Mouse (Mus musculus) heart, embryonic 10.5 days (tissue): Measurements from ENCODE around the gene Ucp3. TPM values are rescaled to one million over a fixed set of nuclear protein-coding genes. Genes with fewer than 3 reads are reported as not detected.
"Not testable (repeated sequence)": the region's sequence is repeated elsewhere in the genome, so short reads cannot be mapped to it uniquely, and the experiment has no call there.

ENCODE experiments used
- DNase-seq: peaks from one replicate; pipeline ENCODE4 v3.0.0-alpha.2; 2017; ENCODE audit warnings: low spot score
- H3K27ac ChIP-seq: fragments of 300-500 bp; sonication (generic); 2 replicates; pipeline ENCODE4 v1.5.1; 2016; ENCODE audit warnings: mild to moderate bottlenecking
- H3K27me3 ChIP-seq: fragments of 300-500 bp; sonication (generic); 2 replicates; pipeline ENCODE4 v1.6.1; 2016; ENCODE audit warnings: mild to moderate bottlenecking; ENCODE audit not compliant: poor library complexity, insufficient read depth, severe bottlenecking
- H3K36me3 ChIP-seq: fragments of 300-500 bp; sonication (generic); 2 replicates; pipeline ENCODE4 v1.6.1; 2016; ENCODE audit warnings: mild to moderate bottlenecking, moderate library complexity
- H3K4me1 ChIP-seq: fragments of 300-500 bp; sonication (generic); 2 replicates; pipeline ENCODE4 v1.6.1; 2016; ENCODE audit warnings: mild to moderate bottlenecking
- H3K4me3 ChIP-seq: fragments of 300-500 bp; sonication (generic); 2 replicates; pipeline ENCODE4 v1.5.1; 2016; ENCODE audit warnings: mild to moderate bottlenecking, moderate library complexity
- H3K9me3 ChIP-seq: fragments of 300-500 bp; sonication (generic); 2 replicates; pipeline ENCODE4 v1.6.1; 2016; ENCODE audit warnings: mild to moderate bottlenecking, moderate library complexity
- WGBS: fragments of 180-500 bp; shearing (Covaris S2); methylation state at CpG from one replicate; pipeline ENCODE4 v1.1.7; 2016; 5-methylcytosine and 5-hydroxymethylcytosine counted together
- polyA plus RNA-seq: library from polyadenylated mRNA; unstranded; fragments of >200 nt; fragmentation: Nextera tagmentation; extraction: Ambion mirVana; gene quantifications from 2 replicates; pipeline ENCODE4 v1.2.1, GENCODE M21; 2016

Ucp3 gene
- polyA plus RNA-seq, 1 experiment from 2014 or later = 0.05 TPM

- H3K4me3 ChIP-seq = no peak overlapping the region
- H3K9me3 ChIP-seq = no peaks in the 10 kb centered on the region
- peaks cover 12% of the 10 kb centered on the region; the same call in 1 of the 2 replicates for H3K27me3 ChIP-seq
- H3K4me1 ChIP-seq = peaks cover 11% of the 10 kb centered on the region
- no peak for DNase-seq
- 62% methylated on average over 15 of the region's 15 CpGs for WGBS
- no peaks in the 10 kb centered on the region for H3K36me3 ChIP-seq
- H3K27ac ChIP-seq = no peak overlapping the region
Measured at GRCm38 (mm10) chr7:100479823-100480164, 7.0 kb downstream of the Ucp3 start.

- Histone ChIP-seq H3K9me3 (no peaks in the 10 kb centered on the region), H3K4me3 (no peak overlapping the region), H3K36me3 (no peaks in the 10 kb centered on the region)
Measured at GRCm38 (mm10) chr7:100480175-100480574, 7.4 kb downstream of the Ucp3 start.

GRCm38 (mm10) chr7:100482046-100482445, 9.3 kb downstream of the Ucp3 start:
- not testable (repeated sequence) for DNase-seq, H3K4me3 ChIP-seq, H3K36me3 ChIP-seq, H3K4me1 ChIP-seq, H3K9me3 ChIP-seq, H3K27ac ChIP-seq
- WGBS = 82% methylated on average over 2 of the region's 2 CpGs
- H3K27me3 ChIP-seq = peaks cover 12% of the 10 kb centered on the region; the same call in 1 of the 2 replicates

More at GRCm38 (mm10) chr7:100480175-100480574, 7.4 kb downstream of the Ucp3 start:
- Histone ChIP-seq H3K4me1 (0 out of 2 replicates have a peak, but pooled peaks cover 10% of the 10 kb centered on the region), H3K27me3 (peaks cover 12% of the 10 kb centered on the region; the same call in 1 of the 2 replicates), H3K27ac (no peak overlapping the region)
- no peak for DNase-seq
- WGBS = 73% methylated on average over 17 of the region's 17 CpGs

GRCm38 (mm10) chr7:100484493-100484892, 11.7 kb downstream of the Ucp3 start:
- DNase-seq = no peak
- Histone ChIP-seq H3K36me3 (no peaks in the 10 kb centered on the region), H3K27ac (no peak overlapping the region), H3K9me3 (no peaks in the 10 kb centered on the region), H3K4me1 (peaks cover 11% of the 10 kb centered on the region), H3K27me3 (peaks cover 12% of the 10 kb centered on the region; the same call in 1 of the 2 replicates), H3K4me3 (no peak overlapping the region)
- WGBS = 87% methylated on average over 5 of the region's 5 CpGs

GRCm38 (mm10) chr7:100487301-100487700, 14.5 kb downstream of the Ucp3 start:
- no peaks in the 10 kb centered on the region for H3K27me3 ChIP-seq
- no peak for DNase-seq
- H3K36me3 ChIP-seq = no peaks in the 10 kb centered on the region
- no peaks in the 10 kb centered on the region for H3K9me3 ChIP-seq
- no peak overlapping the region for H3K4me3 ChIP-seq
- H3K4me1 ChIP-seq = peaks cover 6% of the 10 kb centered on the region
- H3K27ac ChIP-seq = no peak overlapping the region
- 68% methylated on average over 2 of the region's 2 CpGs for WGBS

- H3K27me3 ChIP-seq = no peaks in the 10 kb centered on the region
- no peak overlapping the region for H3K27ac ChIP-seq
- no peak for DNase-seq
- WGBS = 47% methylated on average over 10 of the region's 10 CpGs
- no peak overlapping the region for H3K4me3 ChIP-seq
- H3K9me3 ChIP-seq = no peaks in the 10 kb centered on the region
- no peaks in the 10 kb centered on the region for H3K36me3 ChIP-seq
- H3K4me1 ChIP-seq = peaks cover 18% of the 10 kb centered on the region
Measured at GRCm38 (mm10) chr7:100488474-100489048, 15.8 kb downstream of the Ucp3 start.

GRCm38 (mm10) chr7:100492391-100493116, 19.8 kb downstream of the Ucp3 start:
- Histone ChIP-seq H3K27me3 (no peaks in the 10 kb centered on the region), H3K9me3 (no peaks in the 10 kb centered on the region), H3K4me3 (peak overlapping the region; percentile 62), H3K27ac (peak overlapping the region; percentile 83), H3K36me3 (peaks cover 12% of the 10 kb centered on the region), H3K4me1 (peaks cover 54% of the 10 kb centered on the region)
- DNase-seq = no peak
- 3% methylated on average over 35 of the region's 36 CpGs for WGBS

- H3K9me3 ChIP-seq = no peaks in the 10 kb centered on the region
- no peaks in the 10 kb centered on the region for H3K27me3 ChIP-seq
- H3K27ac ChIP-seq = peak within 1 kb of the TSS; percentile 83
- H3K36me3 ChIP-seq = peaks cover 17% of the 10 kb centered on the region
- H3K4me1 ChIP-seq = peaks cover 56% of the 10 kb centered on the region
- WGBS = under 1% methylated on average over 27 of the region's 27 CpGs
- DNase-seq = peak; percentile 96
- H3K4me3 ChIP-seq = peak within 1 kb of the TSS; percentile 62
Measured at GRCm38 (mm10) chr7:100493117-100493483, 20.3 kb downstream of the Ucp3 start, which contains the start of gene Ucp2. Gene Ucp2 (plus strand): TSS chr7:100493337.

- Histone ChIP-seq H3K36me3 (peaks cover 24% of the 10 kb centered on the region), H3K9me3 (no peaks in the 10 kb centered on the region), H3K27me3 (no peaks in the 10 kb centered on the region), H3K4me3 (peak overlapping the region; percentile 62), H3K4me1 (peaks cover 52% of the 10 kb centered on the region), H3K27ac (peak overlapping the region; percentile 83)
- DNase-seq = no peak
- 36% methylated on average over 19 of the region's 19 CpGs for whole genome bisulfite sequencing
Measured at GRCm38 (mm10) chr7:100493484-100494414, 21.0 kb downstream of the Ucp3 start.

- peak overlapping the region; percentile 83 for H3K27ac ChIP-seq
- peaks cover 30% of the 10 kb centered on the region for H3K36me3 ChIP-seq
- no peaks in the 10 kb centered on the region for H3K9me3 ChIP-seq
- peak overlapping the region; percentile 62 for H3K4me3 ChIP-seq
- no peaks in the 10 kb centered on the region for H3K27me3 ChIP-seq
- WGBS = 82% methylated on average over 7 of the region's 7 CpGs
- peaks cover 51% of the 10 kb centered on the region for H3K4me1 ChIP-seq
- no peak for DNase-seq
Measured at GRCm38 (mm10) chr7:100494415-100494831, 21.6 kb downstream of the Ucp3 start.

GRCm38 (mm10) chr7:100495042-100495441, 22.3 kb downstream of the Ucp3 start:
- WGBS = 48% methylated on average over 8 of the region's 8 CpGs

GRCm38 (mm10) chr7:100495581-100496251, 22.9 kb downstream of the Ucp3 start:
- whole genome bisulfite sequencing = 25% methylated on average over 11 of the region's 11 CpGs
- H3K27me3 ChIP-seq = no peaks in the 10 kb centered on the region
- H3K4me1 ChIP-seq = peaks cover 62% of the 10 kb centered on the region
- peak overlapping the region; percentile 62 for H3K4me3 ChIP-seq
- H3K36me3 ChIP-seq = peaks cover 38% of the 10 kb centered on the region
- no peaks in the 10 kb centered on the region for H3K9me3 ChIP-seq
- peak; percentile 93 for DNase-seq
- peak overlapping the region; percentile 83 for H3K27ac ChIP-seq

More at GRCm38 (mm10) chr7:100495042-100495441, 22.3 kb downstream of the Ucp3 start:
- H3K9me3 ChIP-seq = no peaks in the 10 kb centered on the region
- no peak for DNase-seq
- peaks cover 57% of the 10 kb centered on the region for H3K4me1 ChIP-seq
- peaks cover 37% of the 10 kb centered on the region for H3K36me3 ChIP-seq
- peak overlapping the region; percentile 83 for H3K27ac ChIP-seq
- peak overlapping the region; percentile 62 for H3K4me3 ChIP-seq
- H3K27me3 ChIP-seq = no peaks in the 10 kb centered on the region
